Mouse (Mus musculus): ENCODE data around the gene Usp6nl.

Usp6nl gene

DNA sequence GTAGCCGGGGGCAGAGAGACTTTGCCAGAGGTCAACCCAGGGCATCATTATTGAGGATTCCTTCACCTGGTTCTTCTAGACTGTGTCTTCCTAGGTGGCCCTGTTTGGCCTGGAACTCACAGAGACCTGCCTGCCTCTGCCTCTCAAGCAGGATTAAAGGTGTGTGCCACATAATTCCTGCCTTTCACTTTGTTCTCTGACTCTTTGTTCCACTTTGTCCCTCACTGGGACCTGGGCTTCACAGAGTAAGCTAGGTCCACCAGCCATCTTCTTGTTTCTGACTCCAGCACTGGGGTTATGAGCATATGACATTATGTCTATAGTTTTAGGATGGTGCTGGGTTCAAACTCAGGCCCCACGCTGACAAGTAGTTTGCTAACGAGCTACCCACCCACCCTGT is 144.9 kb downstream of the Usp6nl start:
- no peak for DNase-seq (ENCODE audit: extremely low read depth, low read depth)

DNA sequence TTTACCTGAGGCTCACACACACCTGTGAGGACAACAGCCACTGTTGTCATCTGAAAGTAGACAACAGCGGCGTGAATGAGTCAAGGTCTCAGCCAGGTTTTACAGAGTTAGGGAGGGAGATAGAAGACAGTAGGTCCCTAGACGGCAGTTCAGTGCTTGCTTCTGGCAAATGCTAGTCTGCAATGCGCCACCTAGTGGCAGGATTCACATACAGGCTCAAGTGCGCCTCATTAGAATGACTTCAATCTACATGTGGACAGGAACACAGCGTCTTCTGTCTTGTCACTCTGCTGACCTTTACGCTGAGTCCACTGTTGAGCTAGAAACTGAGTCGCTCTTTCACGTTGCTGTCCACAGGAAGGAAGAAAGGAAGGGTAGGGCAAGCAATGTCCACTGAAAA is 146.7 kb downstream of the Usp6nl start:
- peak; percentile 72 for DNase-seq (ENCODE audit: extremely low read depth, low read depth)

DNA sequence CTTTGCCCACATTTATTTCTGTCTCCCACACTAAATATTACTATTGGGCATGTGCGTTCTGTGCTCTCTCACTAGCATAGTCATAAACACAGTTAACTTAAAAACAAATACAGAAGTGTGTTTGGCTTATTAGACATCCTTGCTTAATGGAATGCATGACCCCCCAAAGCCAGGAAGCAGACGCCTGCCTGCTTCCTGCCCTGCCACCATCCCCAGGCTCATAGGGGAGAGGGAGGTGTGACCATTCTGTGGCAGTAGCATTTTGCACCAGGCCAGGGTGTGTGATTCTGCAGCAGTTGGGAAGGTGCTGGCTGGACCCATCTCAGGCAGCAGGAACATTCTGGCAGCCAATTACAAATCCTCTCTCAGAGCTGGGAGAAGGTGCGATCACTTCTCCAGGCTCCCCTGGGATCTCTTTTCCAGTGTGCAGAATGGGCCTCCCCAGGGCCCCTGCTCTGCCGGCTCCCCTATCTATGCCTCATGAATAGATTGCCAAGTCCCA is 148.7 kb downstream of the Usp6nl start:
- DNase-seq (ENCODE audit: extremely low read depth, low read depth): no peak

DNA sequence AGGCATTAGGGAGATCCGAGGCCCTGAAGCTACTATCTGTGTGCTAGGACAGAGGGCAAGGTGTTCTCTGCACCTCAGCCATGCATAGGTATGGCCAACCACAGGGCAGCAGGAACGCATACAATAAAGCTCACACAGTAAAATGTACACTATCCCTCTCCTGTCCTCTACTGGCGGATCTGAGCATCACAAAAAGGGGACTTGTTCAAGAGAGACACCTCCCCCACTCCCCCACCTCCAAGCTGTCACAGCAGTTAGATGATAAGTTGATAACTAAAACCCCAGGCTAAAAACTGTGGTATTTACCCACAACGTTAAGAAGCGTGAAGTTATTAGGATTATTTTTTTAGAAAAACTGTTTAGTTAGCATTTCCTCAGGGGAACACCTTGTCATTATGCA is 151.4 kb downstream of the Usp6nl start:
- no peak for DNase-seq (ENCODE audit: extremely low read depth, low read depth)

DNA sequence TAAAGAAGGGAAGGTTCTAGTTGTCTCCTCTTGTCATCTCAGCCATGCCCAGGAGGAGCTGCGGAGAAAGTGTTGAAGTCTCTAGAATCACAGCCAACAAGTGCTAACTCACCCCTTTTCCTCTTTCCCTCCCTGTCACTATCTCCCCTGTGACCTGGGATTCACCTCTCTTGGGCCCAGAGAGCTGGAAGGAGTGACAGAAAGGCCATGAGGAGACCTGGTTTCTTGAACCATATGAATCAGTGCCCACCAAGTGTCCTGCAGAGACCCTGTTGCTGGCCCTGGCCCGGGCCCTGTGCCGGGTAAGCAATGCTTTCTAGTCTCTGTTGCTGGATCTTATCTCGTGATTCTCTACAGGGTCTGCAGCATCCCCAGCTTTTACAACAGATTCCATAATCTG is 155.4 kb downstream of the Usp6nl start:
- no peak for DNase-seq (ENCODE audit: extremely low read depth, low read depth)

DNA sequence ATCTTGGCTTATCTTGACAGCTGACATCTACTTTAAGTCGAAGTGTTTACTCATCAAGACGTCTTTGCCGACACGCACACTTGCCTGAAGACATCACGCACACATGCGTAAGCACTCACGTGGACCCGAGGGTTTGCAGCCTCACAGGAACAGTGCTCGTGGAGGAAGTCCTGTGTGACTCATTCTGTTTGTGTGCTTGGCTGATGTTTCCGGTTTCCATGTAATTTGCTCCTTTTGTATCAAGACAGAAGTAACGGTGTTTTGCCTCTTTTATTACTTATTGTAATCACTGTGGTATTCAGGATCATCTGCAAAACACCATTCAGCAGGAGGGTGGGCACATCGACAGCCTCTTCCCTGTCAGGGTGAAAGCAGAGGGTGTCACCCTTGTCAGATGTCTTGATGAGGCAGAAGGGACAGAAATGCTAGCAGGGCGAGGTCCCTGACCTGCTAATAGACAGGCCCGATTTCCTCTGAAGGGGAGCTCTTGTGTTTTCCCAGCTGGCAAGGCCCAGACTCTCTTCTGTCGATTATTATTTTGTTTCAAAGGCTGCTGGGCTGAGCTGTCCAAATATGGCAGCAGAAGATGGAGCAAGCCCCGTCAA is 156.0 kb downstream of the Usp6nl start:
- DNase-seq (ENCODE audit: extremely low read depth, low read depth): no peak

DNA sequence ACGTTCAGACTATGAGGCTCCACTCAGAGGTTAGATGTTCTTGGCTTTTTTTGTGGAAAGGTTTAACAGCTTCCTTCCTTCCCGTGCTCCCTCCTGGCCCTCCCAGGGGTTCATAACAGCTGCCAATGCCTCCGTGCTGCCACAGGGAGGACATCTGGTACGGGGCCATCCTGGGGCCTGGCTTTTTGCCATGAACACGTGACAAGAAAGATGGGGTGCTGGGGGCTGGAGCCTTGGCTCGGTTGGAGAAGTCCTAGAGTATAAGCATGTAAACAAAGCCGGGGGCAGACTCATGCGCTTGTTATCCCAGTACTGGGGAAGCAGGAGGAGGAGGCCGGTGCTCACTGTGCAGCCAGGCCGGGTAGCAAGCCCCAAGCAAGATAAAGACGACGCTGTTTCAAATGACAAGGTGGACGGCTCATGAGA is 156.5 kb downstream of the Usp6nl start:
- DNase-seq (ENCODE audit: extremely low read depth, low read depth): no peak

DNA sequence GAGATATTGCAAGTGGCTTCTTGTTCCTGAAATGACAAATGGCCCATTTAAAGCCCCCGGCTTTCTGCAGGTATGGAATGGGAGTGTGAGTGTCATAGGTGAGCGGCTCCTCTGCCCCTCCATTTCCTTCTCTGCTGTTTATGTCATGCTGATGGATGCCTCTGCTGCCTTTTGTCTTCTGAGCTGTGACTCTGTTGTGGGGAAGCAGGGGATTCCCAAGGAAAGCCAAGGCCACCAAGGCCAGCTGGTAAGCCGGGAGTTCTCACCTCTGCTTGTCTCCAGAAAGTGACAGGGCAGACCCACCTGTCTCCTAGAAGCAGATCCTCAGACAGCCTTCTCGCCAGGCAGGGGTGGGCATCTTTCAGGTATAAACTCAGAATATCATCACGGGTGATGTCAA is 157.2 kb downstream of the Usp6nl start:
- DNase-seq (ENCODE audit: extremely low read depth, low read depth): no peak

DNA sequence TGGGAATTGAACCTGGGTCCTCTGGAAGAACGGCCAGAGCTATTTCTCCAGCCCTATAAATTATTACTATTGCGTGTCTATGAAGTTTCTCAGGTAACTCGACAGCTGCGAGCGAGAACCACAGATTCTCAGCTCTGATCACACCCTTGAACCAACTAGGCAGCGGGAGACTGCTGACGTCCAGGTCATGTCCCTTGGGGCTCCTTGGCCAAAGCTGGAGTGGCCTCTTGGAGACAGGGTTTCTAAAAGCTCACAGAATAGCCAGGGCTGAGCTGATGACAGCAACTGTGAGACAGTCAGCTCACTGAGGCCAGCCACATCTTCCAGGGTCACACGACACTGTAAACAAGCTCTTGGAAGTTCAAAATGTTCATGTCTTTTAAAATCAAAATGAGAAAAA is 159.5 kb downstream of the Usp6nl start:
- no peak for DNase-seq (ENCODE audit: extremely low read depth, low read depth)

DNA sequence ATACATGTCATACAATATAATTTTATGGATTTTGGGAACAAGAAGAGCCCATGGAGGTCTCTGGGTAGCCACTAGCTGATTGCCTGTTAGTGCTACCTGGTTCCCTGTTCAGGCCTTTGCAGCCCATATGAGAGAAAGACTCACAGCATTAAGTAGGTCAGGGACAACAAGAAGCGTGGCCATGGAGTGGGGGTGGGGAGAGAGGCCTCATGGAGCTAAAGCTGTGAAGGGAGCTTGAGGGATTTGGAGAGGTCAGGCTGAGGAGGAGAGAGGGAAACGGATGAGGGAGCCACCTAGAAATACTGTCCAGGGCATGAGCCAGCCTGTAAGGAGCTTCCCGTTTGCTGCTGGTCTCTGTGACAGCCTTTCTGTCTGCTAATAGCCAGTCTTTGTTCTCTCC is 159.9 kb downstream of the Usp6nl start:
- no peak for DNase-seq (ENCODE audit: extremely low read depth, low read depth)

DNA sequence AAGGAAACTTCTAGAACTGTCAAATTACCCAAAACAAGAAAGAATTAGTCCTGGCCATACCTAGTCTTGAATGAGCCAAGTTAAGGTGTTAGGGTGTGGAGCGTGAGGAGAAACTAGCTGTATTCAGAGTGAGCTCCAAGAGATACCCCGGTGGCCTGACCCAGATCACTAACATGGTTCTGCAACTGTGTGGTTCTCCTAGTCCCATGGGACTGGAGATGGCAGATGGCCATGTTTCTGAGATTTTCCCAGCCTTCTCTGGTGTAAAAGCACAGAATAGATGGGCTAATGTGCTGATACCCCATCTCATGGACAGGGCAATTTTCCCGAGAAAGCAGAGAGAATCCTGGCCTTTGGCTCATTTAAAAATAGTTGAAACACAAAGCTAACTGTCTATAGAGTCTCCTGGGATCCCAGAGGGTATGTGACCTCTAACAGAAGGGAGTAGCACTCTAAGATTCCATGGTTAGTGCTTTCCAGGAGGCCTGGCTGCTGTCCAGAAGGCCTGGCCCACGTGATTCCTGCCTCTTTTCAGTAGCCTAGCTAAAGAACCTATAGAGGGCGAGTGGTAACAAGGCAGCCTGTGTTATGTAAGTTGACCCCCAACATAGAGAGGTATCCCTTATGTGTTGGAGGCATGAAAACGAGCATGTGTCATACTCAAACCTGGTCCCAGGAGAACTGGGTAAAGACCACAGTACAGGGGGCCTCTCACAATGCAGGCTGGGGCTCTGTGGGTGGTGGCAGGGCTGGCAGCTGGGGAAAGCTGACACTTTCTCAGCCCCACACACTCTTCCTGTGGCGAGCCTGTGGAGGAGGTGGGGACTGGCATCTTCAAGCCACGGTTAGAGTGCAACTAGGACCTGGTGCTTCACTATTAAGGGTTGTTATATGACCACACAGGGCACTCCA is 160.9 kb downstream of the Usp6nl start:
- no peak for DNase-seq (ENCODE audit: extremely low read depth, low read depth)

DNA sequence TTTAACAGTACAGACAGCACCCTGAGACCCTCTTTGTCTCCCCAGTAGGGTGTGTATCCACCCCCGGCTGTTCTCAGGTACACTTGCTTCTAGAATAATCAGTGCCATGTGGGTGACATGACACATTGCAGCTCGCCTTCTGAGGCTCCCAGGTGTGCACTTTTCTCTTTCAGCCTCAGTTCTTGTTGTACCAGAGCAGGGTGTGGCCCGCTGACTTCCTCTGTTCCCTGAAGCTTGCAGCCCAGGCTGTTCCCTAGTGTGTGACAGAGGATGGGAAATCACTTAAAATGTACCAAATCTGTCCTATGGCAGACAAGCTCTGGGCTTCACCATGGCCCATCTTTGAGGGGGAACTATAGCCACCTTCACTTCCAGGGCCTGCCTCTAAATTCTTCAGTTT is 161.7 kb downstream of the Usp6nl start:
- no peak for DNase-seq (ENCODE audit: extremely low read depth, low read depth)

DNA sequence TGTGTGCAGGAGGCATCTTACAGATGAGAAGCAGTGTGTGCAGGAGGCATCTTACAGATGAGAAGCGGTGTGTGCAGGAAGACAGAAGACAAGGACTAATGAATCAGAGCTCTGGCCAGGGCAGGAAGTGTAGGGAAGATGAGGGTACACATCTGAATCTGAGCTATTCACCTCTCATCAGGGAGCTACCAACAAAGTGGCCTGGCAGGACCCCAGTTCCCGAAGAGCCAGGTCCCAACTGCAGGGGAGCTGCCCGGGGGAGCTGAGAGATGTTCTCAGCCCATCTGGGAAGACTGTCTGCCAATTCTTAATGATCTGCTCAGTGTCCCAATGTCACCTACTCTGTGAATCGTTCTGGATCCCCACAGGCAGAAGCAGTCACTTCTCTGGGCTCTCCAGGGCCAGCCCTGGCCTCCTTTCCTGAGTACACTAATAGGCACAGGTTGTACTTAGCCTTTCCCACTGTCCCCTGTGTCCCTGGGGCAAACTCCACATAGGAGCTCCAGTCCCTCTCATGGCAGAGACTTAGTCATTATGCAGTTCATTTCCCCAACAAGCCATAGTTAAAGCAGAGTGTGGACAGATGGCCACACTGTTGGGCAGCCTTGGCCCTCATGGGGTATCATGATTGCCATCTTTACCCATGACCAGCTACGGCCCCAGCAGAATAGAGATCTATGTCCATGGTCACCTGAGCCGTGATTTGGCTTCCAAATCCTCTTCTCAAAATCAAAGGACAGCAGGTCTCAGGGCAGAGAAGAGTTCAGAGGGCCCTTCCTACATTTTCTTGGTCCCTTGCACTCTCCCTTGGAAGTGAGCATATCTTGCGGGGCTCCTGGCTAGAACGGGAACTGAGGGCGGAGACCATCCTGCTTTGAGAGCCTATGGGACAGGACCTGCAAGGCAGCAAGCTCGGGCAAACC is 165.4 kb downstream of the Usp6nl start:
- DNase-seq (ENCODE audit: extremely low read depth, low read depth): no peak

DNA sequence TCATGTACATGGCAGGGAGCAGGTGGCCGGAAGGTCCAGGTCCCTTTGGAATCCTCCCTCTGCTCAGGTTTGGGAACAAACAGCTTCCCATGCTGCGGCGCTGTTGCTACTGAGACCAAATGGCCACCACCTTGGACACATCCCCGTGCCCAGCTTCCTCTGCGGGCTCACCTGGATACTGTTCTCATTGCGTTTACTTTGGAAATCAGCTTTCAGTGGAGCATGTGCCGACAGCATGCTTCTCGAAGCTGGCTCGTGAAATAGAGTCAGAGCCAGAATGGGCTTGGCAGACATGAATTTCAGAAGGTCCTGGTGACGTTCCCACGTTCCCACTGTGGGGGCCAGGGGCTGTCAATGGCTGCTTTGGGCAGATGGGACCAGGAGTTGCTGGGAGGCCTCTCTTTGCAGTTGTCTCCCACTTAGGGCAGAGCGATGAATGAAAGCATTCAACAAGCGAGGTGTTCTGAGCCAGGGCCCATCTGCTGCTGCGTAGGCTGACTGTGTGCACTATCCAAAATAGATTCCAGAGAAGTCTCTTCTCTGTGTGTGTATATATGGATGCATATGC is 166.1 kb downstream of the Usp6nl start:
- DNase-seq (ENCODE audit: extremely low read depth, low read depth): no peak

DNA sequence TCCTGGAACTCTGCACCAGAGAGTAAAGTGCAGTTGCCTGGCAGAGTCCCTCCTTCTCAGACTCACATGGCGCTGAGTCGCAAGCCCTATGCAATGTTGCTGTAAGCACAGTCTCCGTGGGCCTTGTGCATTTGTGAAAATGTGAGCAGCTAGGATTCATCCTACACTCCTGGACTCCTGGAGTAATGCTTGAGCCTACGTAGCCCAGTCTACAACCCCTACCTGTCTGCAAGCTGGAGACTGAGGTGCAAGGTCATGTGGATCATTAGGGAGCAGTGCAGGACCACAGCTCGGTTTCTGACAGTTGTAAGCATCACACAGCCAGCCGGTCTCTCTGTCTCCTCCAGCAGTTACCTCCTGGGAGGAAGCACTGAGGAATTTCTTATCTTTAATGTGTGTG is 167.6 kb downstream of the Usp6nl start:
- DNase-seq (ENCODE audit: extremely low read depth, low read depth): no peak

DNA sequence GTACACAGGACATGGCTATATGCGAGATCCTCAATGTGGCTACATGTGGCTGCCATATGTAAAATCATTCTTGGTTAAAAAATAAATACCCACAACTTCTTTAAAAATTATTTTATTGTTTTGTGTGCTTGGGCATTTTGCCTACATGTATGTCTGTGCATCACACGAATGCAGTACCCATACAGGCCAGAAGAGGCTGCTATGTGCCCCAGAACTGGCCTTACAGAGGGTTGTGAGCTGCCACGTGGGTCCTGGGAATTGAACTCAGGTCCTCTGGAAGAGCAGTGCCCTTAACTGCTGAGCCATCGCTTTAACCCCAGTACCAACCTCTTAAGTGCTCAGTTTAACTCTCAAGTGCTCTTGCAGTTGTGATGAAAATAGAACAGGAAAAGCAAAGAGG is 168.4 kb downstream of the Usp6nl start:
- DNase-seq (ENCODE audit: extremely low read depth, low read depth): no peak

DNA sequence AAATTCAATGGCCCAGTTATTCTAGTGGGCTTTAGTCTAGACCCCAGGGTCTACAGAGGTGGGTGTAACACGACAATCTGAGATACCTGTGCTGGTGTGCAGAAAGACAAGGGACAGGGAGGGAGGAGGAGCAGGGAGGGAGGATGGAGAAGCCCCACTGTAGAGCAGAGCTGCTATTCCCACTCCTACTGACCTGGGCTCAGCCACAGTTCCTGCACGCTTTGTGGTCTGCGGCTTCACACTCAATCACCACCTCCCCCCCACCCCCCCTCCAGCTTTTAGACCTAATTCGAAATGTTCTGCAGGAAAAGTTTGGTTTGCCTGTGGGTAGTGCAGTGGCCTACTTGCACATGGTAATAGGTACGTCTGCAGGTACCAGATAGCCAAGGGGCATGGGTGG is 171.4 kb downstream of the Usp6nl start:
- DNase-seq (ENCODE audit: extremely low read depth, low read depth): no peak

Measured in MEL-GATA-1-ER (cell line).